Mouse (Mus musculus) gastrocnemius, adult 8-10 months (tissue): ENCODE measurements around the gene Epsti1. TPM values are rescaled to one million over a fixed set of nuclear protein-coding genes. Genes with fewer than 3 reads are reported as not detected.
A peak's percentile ranks its signal among the peaks of the same experiment; 100 is the strongest.

Source experiments
- DNase-seq, 2 experiments: peaks; one replicate each; pipeline ENCODE4 v3.0.0; 2022; ENCODE audit warnings: low spot score in 2 of 2
- total RNA-seq, 4 experiments: library from RNA; stranded (reverse); gene quantifications; 2 replicates each; pipeline ENCODE4 v1.2.4; 2022

The Epsti1 gene
- total RNA-seq, 4 experiments from 2014 or later = 0.17 to 0.24 TPM; not detected in 2

DNA sequence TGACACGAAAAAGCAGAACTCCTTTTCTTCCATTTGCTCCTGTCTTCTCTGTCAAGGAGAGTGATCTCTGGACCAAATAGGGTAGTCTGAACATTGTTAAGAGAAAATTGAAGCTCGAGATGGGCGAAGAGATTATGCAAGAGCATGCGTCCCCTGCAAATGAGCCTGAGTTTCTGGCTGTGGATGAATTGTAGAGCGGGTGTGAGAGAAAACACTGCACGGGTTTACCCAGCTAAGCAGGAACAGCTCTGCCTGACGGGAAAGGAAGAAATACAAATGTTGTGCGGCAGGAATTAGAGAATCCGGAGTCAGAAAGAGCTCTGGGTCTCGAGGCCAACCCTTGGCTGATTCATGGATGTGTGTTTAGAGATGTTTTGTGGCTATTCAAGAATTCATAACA, 107.8 kb downstream of the Epsti1 start:
- DNase-seq = no peak

DNA sequence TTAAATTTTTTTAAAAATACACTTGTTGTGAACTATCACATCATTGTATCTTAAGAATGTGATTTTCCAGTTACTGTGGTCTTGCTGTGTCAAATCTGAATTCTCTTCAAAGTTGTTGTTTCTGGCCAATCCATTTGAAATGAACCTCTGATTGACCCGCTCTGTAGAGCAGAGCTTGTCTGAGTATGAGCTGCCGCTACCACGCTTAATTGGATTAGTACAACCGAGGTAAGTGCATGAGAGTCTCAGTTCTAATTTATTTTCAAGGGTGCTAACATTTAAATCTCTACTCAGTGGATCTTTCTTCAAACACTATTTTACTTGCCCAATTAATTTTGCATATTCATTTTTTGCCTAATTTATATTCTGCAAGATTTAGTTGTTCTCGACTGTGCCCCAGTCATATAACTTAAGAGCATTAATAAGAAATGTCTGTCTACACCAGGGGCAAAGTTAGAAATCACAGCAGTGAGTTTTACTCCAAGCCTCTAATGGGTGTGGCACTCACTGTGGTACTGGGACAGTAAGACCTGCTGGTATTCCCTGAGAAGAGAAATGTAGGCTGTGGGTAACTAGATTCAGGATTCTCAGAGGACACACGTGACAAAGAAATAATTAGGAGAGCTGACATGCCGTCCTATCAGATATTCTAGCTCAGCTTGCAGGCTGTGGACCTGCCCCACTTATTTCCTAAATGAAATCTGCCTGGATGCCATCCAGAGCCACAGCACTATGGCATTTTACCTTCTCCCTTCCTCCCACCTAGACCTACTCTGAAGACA, 111.7 kb downstream of the Epsti1 start:
- DNase-seq = no peak

DNA sequence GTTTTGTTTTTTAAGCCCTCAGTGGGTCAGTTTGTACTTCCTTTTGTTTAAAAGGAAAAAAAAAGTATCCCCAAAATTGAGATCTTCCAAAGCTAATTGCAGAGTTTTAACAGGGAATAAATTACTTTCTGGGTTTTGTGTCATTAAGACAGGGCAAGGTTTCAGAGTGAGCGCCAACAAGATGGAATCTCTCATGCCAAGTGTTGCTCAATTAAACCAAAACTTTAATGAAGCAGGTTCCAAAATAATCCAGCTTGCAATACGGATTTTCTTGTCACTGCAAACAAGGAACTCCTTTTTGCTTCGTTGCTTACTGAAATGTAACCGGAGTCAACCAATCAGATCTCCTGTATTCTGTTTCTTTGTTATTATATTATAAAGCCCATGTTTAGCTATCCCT, 112.4 kb downstream of the Epsti1 start:
- no peak for DNase-seq

DNA sequence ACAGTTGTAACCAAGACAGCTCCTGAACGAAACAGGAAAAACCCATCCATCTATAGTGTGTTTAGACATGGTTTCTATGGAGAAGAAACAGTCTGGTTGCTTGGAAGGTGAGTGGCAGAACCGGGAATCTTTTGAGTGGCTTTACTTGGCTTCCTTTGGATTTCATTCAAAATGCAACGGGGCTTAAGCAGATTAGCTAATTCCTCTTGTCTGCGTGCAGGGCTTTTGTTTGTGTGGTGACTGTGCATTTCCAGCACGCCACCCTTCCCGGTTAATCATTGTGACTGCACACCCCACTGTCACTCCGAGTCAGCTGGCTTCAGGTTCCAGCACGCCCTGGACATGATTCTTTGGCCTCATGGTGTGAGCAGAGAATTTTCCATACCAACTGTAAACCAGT, 115.9 kb downstream of the Epsti1 start:
- no peak for DNase-seq

DNA sequence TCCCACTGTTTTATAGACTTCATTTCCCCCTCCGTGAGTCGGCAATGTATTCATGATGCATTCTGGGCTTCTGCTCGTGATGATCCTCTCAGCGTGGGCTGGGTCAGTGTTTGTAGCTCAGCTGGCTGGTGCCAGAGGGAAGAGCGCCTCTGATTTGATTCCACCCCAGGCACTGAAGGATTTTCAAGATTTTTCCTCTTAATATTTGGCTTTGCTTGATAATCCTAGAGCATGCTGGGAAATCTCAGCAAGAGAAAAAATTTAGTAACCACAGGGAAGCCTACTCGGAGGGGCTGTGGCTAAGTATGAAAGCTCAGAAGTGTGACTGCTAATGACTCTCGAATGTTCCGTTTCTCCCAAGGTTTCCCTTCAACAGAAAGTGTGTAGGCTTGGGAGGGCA, 134.8 kb downstream of the Epsti1 start:
- no peak for DNase-seq

DNA sequence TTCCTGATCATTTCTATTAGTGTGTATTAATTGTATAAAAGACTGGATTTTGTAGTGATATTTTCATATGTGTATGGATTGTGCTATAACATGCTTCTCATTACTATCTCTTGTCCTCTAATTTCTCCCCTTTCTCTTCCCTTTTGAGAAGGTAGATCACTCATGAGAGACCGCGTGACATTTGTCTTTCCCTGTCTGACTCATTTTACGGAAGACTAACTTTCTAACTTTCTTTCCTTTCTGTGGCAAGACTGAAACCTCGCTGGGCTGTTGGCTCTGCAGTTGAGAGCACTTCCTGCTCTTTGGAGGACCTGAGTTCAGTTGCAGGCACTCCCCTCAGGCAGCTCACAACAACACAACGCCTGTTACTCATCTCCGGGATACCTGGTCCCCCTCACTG, 136.6 kb downstream of the Epsti1 start:
- no peak for DNase-seq

DNA sequence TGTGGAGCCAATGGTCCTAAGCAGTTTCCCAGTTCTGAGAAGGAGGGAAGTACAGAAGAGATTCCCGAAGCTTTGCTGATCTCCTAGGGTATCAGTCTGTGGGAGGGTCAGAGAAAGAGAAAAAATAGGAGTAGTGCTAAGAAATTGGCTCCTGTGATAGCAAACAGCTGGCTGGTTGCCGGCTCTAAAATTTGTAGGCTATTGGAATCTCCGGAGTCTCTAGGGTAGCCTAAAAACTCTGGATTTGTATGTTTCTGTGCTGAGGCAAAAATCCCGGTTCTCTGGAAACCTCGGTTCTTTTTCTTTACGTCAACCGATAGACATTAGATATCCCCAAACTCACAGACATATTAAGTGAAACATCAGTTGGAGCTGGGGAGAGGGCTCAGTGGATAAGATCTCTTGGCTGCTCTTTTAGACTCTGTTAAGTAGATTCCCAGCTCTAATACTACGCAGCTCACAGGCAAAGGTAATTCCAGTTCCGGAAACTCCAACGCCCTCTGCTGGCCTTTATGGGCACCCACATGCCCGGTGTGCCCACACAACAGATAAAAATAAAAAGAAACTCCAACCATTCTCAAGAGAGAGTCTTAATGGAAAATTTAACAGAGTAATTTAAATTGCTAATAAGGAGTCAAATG, 138.0 kb downstream of the Epsti1 start:
- peak in 1 of 2 experiments; percentile 10 for DNase-seq

DNA sequence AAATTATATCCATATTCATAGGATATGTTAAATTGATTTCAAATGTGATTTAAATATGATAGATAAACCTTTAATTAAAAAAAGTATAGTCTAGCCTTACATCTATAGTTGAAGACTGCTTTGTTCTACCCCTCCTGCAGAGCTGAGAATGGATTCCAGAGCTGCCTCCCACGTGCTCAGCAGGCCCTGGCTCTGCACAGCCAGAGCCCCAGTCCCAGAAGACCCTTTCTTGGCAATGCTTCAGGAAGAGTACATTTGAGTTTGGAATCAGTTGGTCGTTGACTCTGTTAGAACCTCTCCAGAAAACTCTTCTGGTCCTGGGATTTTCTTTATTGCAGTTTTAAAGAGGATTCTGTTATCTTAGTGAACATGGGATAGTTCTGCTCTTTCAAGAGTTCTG, 139.0 kb downstream of the Epsti1 start:
- DNase-seq = no peak

DNA sequence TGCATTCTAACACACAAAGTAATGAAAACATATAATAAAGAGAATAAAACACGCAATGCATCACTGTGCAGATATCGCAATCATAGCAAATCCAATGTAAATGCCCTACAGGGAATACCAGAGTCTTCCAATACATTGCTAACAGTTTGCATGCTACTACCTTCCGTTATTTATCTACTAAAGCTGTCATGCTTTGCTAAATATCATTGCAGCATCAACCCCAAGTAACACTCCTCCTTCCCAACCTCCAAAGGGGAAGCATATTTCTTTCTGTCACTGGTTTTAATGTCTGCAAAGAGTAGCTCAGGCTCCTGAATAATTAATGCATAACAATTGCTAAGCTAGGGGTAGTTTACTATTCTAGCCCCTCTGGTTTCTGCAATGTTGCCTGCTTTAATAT, 144.2 kb downstream of the Epsti1 start:
- no peak for DNase-seq

DNA sequence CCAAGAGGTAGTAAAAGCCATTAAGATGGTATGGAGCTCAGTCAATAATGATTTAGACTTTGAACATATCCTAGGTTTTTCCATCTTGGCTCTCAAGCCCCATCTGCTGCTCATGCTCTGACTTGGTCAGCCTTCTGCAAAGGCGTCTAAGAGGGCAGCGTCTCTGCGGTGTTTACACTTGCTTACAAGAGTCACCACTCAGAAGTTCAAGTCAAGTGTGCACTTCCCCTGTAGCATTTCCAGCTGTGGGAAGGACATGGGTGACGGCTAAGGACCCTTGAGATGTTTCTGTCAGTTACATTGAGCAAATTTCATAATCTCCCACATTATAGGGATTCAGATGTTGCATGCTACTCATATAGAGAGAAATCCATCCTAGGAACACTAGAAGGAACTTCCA, 144.6 kb downstream of the Epsti1 start:
- DNase-seq = no peak

Other genes with a start within 250 kb of the Epsti1 start
- 100 to 1,000 TPM; 118 to 168 (median 150) TPM for gene Dnajc15, start 29.1 kb upstream of the Epsti1 start, total RNA-seq
- gene Fam216b, start 184.8 kb downstream of the Epsti1 start, total RNA-seq = not detected